Mouse (Mus musculus): Measurements from ENCODE around the gene Mus81.

DNA sequence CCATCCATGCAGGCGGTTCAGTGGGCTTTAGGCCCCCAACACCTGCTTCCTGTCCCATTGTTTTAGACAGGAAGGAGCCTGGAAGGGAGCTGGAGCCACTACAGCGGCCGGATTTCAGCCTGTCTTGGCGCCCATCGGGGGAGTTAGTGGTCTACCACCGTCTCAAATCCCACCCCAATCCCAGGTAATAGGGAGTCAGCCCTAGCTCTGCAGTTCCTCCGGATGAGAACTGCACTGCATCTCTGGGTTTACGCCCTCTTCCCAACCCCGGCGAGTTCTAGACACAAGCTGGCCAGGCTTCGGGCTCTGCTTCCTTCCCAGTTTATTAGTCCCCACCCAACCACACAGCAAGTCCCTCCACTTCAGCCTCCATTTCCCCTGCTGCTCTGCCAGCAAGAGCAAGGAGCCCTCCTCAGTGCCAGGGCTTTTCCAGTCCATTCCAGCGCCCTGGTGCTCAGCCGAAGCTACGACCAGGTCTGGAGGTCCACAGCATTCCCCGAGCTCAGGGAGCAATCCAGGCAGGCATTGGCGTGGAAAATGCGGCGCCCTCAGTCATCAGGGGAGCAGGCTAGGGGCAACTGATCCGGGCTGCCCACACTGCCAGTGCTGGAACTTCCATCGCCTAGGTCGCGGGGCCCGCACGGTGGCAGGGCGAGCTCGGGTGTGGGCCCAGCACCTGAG, 31.8 kb downstream of the Mus81 start:
- TF ChIP-seq CTCF (IDR thresholded peaks at IDR 0.05; ENCODE audit: borderline replicate concordance, insufficient read depth, low read length) (no peak), POLR2A (IDR thresholded peaks at IDR 0.05; ENCODE audit: low read depth, low read length) (peak; percentile 1; the same call in 1 of the 2 replicates)
